Mouse (Mus musculus): ENCODE data around the gene Necab3.

Gene Necab3

GRCm38 (mm10) chr2:154558264-154559039 is at the start of gene Necab3:
Gene Necab3, minus strand, starts transcription at chr2:154558890.
- DNase-seq (ENCODE audit: extremely low read depth, insufficient read length, low spot score), result no peak

- no peak for DNase-seq (ENCODE audit: extremely low read depth, insufficient read length, low spot score)
Measured at GRCm38 (mm10) chr2:154606965-154607364, 48.3 kb upstream of the Necab3 start.

- DNase-seq (ENCODE audit: extremely low read depth, insufficient read length, low spot score), result no peak
Measured at GRCm38 (mm10) chr2:154604156-154604555, 45.5 kb upstream of the Necab3 start.

GRCm38 (mm10) chr2:154603638-154604153 is 45.0 kb upstream of the Necab3 start, which contains the start of gene Pxmp4:
Gene Pxmp4, minus strand, starts transcription at chr2:154603708.
- DNase-seq (ENCODE audit: extremely low read depth, insufficient read length, low spot score), result peak; percentile 92

GRCm38 (mm10) chr2:154603007-154603637 is 44.4 kb upstream of the Necab3 start:
- DNase-seq (ENCODE audit: extremely low read depth, insufficient read length, low spot score), result no peak

- DNase-seq (ENCODE audit: extremely low read depth, insufficient read length, low spot score), result no peak
Measured at GRCm38 (mm10) chr2:154601324-154601723, 42.6 kb upstream of the Necab3 start.

- DNase-seq (ENCODE audit: extremely low read depth, insufficient read length, low spot score), result no peak
Measured at GRCm38 (mm10) chr2:154600586-154600985, 41.9 kb upstream of the Necab3 start.

- no peak for DNase-seq (ENCODE audit: extremely low read depth, insufficient read length, low spot score)
Measured at GRCm38 (mm10) chr2:154597399-154597798, 38.7 kb upstream of the Necab3 start.

GRCm38 (mm10) chr2:154595775-154596174 is 37.1 kb upstream of the Necab3 start:
- DNase-seq (ENCODE audit: extremely low read depth, insufficient read length, low spot score), result no peak

- no peak for DNase-seq (ENCODE audit: extremely low read depth, insufficient read length, low spot score)
Measured at GRCm38 (mm10) chr2:154593025-154593424, 34.3 kb upstream of the Necab3 start.

GRCm38 (mm10) chr2:154591239-154591638 is 32.5 kb upstream of the Necab3 start:
- DNase-seq (ENCODE audit: extremely low read depth, insufficient read length, low spot score), result no peak

GRCm38 (mm10) chr2:154589051-154589450 is 30.4 kb upstream of the Necab3 start:
- DNase-seq (ENCODE audit: extremely low read depth, insufficient read length, low spot score), result no peak

- no peak for DNase-seq (ENCODE audit: extremely low read depth, insufficient read length, low spot score)
Measured at GRCm38 (mm10) chr2:154586405-154586804, 27.7 kb upstream of the Necab3 start.

GRCm38 (mm10) chr2:154584931-154585601 is 26.4 kb upstream of the Necab3 start:
- DNase-seq (ENCODE audit: extremely low read depth, insufficient read length, low spot score), result no peak

- DNase-seq (ENCODE audit: extremely low read depth, insufficient read length, low spot score), result no peak
Measured at GRCm38 (mm10) chr2:154583906-154584872, 25.5 kb upstream of the Necab3 start.

GRCm38 (mm10) chr2:154581421-154581820 is 22.7 kb upstream of the Necab3 start:
- DNase-seq (ENCODE audit: extremely low read depth, insufficient read length, low spot score), result no peak

GRCm38 (mm10) chr2:154580586-154580985 is 21.9 kb upstream of the Necab3 start:
- peak; percentile 40 for DNase-seq (ENCODE audit: extremely low read depth, insufficient read length, low spot score)

- DNase-seq (ENCODE audit: extremely low read depth, insufficient read length, low spot score), result no peak
Measured at GRCm38 (mm10) chr2:154577744-154578067, 19.0 kb upstream of the Necab3 start.

- no peak for DNase-seq (ENCODE audit: extremely low read depth, insufficient read length, low spot score)
Measured at GRCm38 (mm10) chr2:154576876-154577743, 18.4 kb upstream of the Necab3 start.

Measured in 3134 (cell line).